Mouse (Mus musculus) liver, adult 2 months (tissue): ENCODE data around the gene Mus81. TPM values are rescaled to one million over a fixed set of nuclear protein-coding genes. Genes with fewer than 3 reads are reported as not detected.

Experiments
- DNase-seq: peaks from one replicate; pipeline ENCODE4 v3.0.0-alpha.2; 2011; ENCODE audit warnings: low read depth, low spot score; ENCODE audit errors: extremely low read depth
- H3K27ac ChIP-seq: fragments of 200-500 bp; replicated peaks from 2 replicates; pipeline ENCODE4 v1.5.1; 2012; ENCODE audit warnings: low read depth, mild to moderate bottlenecking, control low read depth, inconsistent platforms, low read length; ENCODE audit not compliant: insufficient read depth
- H3K27me3 ChIP-seq: fragments of 200-500 bp; 2 replicates; pipeline ENCODE4 v1.6.1; 2012; ENCODE audit warnings: mild to moderate bottlenecking, moderate library complexity, low read length, inconsistent platforms; ENCODE audit not compliant: control insufficient read depth, insufficient read depth
- H3K36me3 ChIP-seq: fragments of 200-500 bp; 2 replicates; pipeline ENCODE4 v1.6.1; 2012; ENCODE audit warnings: low read length, inconsistent platforms; ENCODE audit not compliant: control insufficient read depth, insufficient read depth
- H3K4me1 ChIP-seq: fragments of 200-500 bp; 2 replicates; pipeline ENCODE4 v1.6.1; 2011; ENCODE audit warnings: low read length; ENCODE audit not compliant: control insufficient read depth, insufficient read depth
- H3K4me3 ChIP-seq: fragments of 200-500 bp; 2 replicates; pipeline ENCODE4 v1.5.1; 2011; ENCODE audit warnings: low read depth, mild to moderate bottlenecking, control low read depth, low read length, moderate library complexity; ENCODE audit not compliant: insufficient read depth
- H3K79me2 ChIP-seq: fragments of 200-500 bp; 2 replicates; pipeline ENCODE4 v1.6.1; 2012; ENCODE audit warnings: inconsistent platforms, mild to moderate bottlenecking, low read length, moderate library complexity; ENCODE audit not compliant: control insufficient read depth, insufficient read depth
- H3K9ac ChIP-seq: fragments of 200-500 bp; 2 replicates; pipeline ENCODE4 v1.6.1; 2012; ENCODE audit warnings: low read depth, mild to moderate bottlenecking, control low read depth, inconsistent platforms, low read length
- CTCF ChIP-seq: fragments of 200-500 bp; IDR thresholded peaks from 2 replicates; pipeline ENCODE4 v1.5.1; 2011; ENCODE audit warnings: low read depth, low read length, control low read depth
- POLR2A ChIP-seq: fragments of 200-500 bp; IDR thresholded peaks from 2 replicates; pipeline ENCODE4 v1.6.1; 2011; ENCODE audit warnings: low read length, control low read depth; ENCODE audit not compliant: insufficient read depth; ENCODE audit errors: extremely low read depth
- WGBS: fragments of 180-500 bp; shearing (Covaris S2); methylation state at CpG from one replicate; pipeline ENCODE4 v1.1.7; 2018; 5-methylcytosine and 5-hydroxymethylcytosine counted together
- polyA plus RNA-seq: library from polyadenylated mRNA; depleted of rRNA; stranded (reverse); fragments of >200 nt; gene quantifications from 2 replicates; pipeline ENCODE4 v1.2.3, GENCODE M21; 2012
- total RNA-seq: library from RNA; depleted of rRNA; stranded (reverse); fragments of >200 nt; gene quantifications from 2 replicates; pipeline ENCODE4 v1.2.3, GENCODE M21; 2014

Mus81 gene
- total and polyA plus RNA-seq, 2 experiments = 8.1 to 22.9 TPM

GRCm38 (mm10) chr19:5471846-5472245, 16.4 kb downstream of the Mus81 start:
- Histone ChIP-seq H3K9ac (no peak overlapping the region), H3K36me3 (no peaks in the 10 kb centered on the region), H3K27me3 (no peaks in the 10 kb centered on the region; the same call in none of the 2 replicates), H3K4me3 (no peak overlapping the region), H3K79me2 (no peaks in the 10 kb centered on the region), H3K4me1 (no peaks in the 10 kb centered on the region; the same call in 1 of the 2 replicates), H3K27ac (no peak overlapping the region)
- no peak for DNase-seq
- TF ChIP-seq CTCF = no peak
- TF ChIP-seq POLR2A = no peak
- WGBS = 68% methylated on average over 5 of the region's 5 CpGs

- Histone ChIP-seq H3K4me3 (no peak within 1 kb of the TSS), H3K27ac (no peak within 1 kb of the TSS), H3K4me1 (no peaks in the 10 kb centered on the region), H3K36me3 (no peaks in the 10 kb centered on the region), H3K27me3 (no peaks in the 10 kb centered on the region), H3K79me2 (no peaks in the 10 kb centered on the region), H3K9ac (no peak within 1 kb of the TSS)
- TF ChIP-seq POLR2A (no peak), CTCF (no peak)
- DNase-seq = no peak
- WGBS = 60% methylated on average over 5 of the region's 5 CpGs
Observed at GRCm38 (mm10) chr19:5468374-5468773, 19.8 kb downstream of the Mus81 start, which contains the start of gene Ctsw. Ctsw (minus strand) TSS chr19:5468507.

DNA sequence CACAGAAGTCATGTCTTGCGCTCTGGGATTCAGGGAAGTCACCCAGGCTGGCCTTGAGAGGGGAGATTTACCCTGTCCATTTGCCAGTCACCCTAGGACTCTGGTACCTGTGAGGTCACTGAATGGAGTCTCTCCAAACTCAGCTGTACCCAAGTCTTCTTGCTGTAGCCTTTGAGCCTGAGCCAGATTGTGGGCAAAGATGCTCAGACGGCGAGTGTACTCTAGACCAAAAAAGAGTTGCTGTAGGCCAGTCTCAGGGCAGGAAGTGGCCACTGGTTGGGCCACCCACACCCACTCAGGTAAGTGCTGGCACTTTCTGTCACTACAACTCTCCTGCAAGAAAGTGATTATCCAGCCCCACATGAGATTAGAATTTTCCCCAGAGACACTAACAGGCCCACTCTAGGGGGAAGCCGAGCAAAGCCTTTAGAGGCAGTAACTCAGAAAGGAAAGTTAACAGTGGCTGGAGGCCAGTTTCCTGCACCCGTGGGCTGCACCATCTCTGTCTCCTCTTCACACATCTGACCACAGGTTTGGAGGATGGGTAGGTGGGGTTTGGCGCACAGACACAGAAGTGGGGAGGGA, 21.2 kb downstream of the Mus81 start:
- no peak for DNase-seq
- WGBS = 84% methylated on average over 6 of the region's 6 CpGs
- no peaks in the 10 kb centered on the region for H3K36me3 ChIP-seq
- TF ChIP-seq POLR2A (no peak), CTCF (no peak)
- no peaks in the 10 kb centered on the region for H3K27me3 ChIP-seq
- no peak overlapping the region for H3K9ac ChIP-seq
- no peak overlapping the region for H3K4me3 ChIP-seq
- no peaks in the 10 kb centered on the region for H3K4me1 ChIP-seq
- H3K27ac ChIP-seq = no peak overlapping the region
- H3K79me2 ChIP-seq = no peaks in the 10 kb centered on the region

DNA sequence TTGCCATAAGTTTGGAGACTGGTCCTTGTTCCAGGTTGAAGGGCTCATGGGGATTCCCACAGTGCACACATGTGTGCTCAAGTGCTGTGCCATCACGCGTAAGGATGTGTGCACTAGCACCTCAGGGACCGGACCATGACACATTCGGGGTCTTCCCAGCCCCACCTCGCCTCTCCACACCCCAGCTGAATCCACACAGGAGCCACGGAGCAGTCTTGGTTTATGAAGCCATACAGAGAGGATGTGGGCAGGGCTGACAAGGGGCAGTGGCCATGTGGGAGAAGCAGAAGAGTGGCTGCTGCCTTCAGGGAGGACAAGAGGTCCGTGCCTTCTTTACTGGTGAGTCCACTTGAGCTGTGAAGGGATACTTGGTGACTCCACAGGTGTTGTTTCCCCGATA, 23.2 kb downstream of the Mus81 start:
- TF ChIP-seq CTCF (no peak), POLR2A (no peak)
- Histone ChIP-seq H3K9ac (no peak overlapping the region), H3K27me3 (no peaks in the 10 kb centered on the region), H3K4me1 (peaks cover 2% of the 10 kb centered on the region; the same call in 1 of the 2 replicates), H3K4me3 (no peak overlapping the region), H3K27ac (no peak overlapping the region), H3K79me2 (peaks cover 5% of the 10 kb centered on the region; the same call in 1 of the 2 replicates), H3K36me3 (no peaks in the 10 kb centered on the region)
- DNase-seq = no peak
- 94% methylated on average over 8 of the region's 8 CpGs for WGBS

GRCm38 (mm10) chr19:5463791-5464562, 24.2 kb downstream of the Mus81 start:
- no peak for DNase-seq
- H3K79me2 ChIP-seq = peaks cover 5% of the 10 kb centered on the region; the same call in 1 of the 2 replicates
- 71% methylated on average over 15 of the region's 15 CpGs for WGBS
- H3K9ac ChIP-seq = no peak overlapping the region
- H3K36me3 ChIP-seq = no peaks in the 10 kb centered on the region
- no peaks in the 10 kb centered on the region for H3K27me3 ChIP-seq
- TF ChIP-seq POLR2A (no peak), CTCF (peak; percentile 89)
- H3K27ac ChIP-seq = no peak overlapping the region
- H3K4me3 ChIP-seq = no peak overlapping the region
- peaks cover 2% of the 10 kb centered on the region; the same call in 1 of the 2 replicates for H3K4me1 ChIP-seq

- Histone ChIP-seq H3K9ac (no peak overlapping the region), H3K79me2 (peaks cover 5% of the 10 kb centered on the region; the same call in 1 of the 2 replicates), H3K4me3 (no peak overlapping the region), H3K27ac (no peak overlapping the region), H3K4me1 (peaks cover 2% of the 10 kb centered on the region; the same call in 1 of the 2 replicates), H3K27me3 (no peaks in the 10 kb centered on the region), H3K36me3 (no peaks in the 10 kb centered on the region)
- 94% methylated on average over 9 of the region's 9 CpGs for WGBS
- TF ChIP-seq CTCF = no peak
- TF ChIP-seq POLR2A = no peak
- DNase-seq = no peak
Observed at GRCm38 (mm10) chr19:5463212-5463611, 25.0 kb downstream of the Mus81 start.
